Mouse (Mus musculus): ENCODE data around the gene Gm10762.
A peak's percentile ranks its signal among the peaks of the same experiment; 100 is the strongest.

Gene Gm10762

GRCm38 (mm10) chr2:128967661-128968441, at the start of gene Gm10762:
TSS of gene Gm10762 (minus strand) at chr2:128967725.
- DNase-seq (ENCODE audit: low read depth, low spot score) = peak; percentile 71

DNA sequence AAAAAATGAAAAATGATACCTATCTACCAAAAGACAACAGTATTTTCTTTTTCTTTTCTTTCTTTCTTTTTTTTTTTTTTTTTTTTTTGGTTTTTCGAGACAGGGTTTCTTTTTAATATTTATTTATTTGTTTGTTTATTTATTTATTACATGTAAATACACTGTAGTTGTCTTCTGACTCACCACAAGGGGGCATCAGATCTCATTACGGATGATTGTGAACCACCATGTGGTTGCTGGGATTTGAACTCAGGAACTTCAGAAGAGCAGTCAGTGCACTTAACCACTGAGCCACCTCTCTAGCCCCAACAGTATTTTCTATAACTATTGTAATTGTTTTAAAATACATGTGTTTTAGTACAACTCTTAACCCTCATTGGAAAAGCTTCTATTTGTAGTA, 41.3 kb upstream of the Gm10762 start:
- DNase-seq (ENCODE audit: low read depth, low spot score) = peak; percentile 52

DNA sequence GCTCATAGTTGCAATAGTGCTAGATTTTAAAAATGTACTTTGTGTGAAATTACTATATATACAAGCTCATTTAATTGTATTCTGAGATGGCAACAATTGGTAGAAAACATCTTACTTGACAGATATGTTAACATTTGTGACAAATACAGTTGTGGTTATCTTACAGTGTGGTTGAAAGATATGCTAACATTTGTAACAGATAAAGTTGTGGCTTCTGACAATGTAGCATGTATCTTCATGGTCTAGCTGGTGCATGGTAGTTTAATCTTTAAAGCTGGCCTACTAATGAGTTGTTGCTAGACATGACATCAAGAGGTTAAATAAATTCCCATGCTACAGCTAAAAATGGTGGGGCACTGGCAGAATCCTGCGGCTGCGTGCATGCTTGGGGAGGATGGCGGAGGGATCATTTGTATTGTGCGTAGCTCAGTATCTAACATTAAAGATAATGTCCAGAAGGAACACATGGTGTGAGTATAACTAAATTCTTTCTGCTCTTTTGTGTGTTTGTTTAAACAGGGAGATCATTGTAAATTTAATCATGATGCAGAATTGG, 38.7 kb upstream of the Gm10762 start:
- no peak for DNase-seq (ENCODE audit: low read depth, low spot score)

GRCm38 (mm10) chr2:129004872-129005271, 37.3 kb upstream of the Gm10762 start:
- no peak for DNase-seq (ENCODE audit: low read depth, low spot score)

DNA sequence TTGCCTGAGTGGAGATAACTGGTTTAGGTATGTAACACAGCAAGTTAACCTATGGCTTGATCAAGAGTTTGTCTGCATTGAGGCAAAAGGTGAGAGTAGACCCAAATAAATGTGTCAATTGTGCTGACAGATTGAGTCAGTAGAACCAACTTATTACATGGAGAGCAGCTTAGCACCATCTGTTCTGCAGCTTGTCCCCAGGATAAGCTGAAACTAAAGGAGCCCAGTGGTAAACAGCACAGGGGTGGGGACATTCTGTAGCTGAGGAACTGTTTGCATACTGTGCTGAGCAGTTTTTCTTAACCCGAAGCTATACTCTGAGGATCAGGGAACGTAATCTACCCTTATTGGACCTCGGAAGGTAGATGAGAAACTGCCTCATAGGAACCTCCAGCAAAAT, 17.2 kb upstream of the Gm10762 start:
- no peak for DNase-seq (ENCODE audit: low read depth, low spot score)

- DNase-seq (ENCODE audit: low read depth, low spot score) = no peak
Measured at GRCm38 (mm10) chr2:128975572-128975971, 8.0 kb upstream of the Gm10762 start.

- no peak for DNase-seq (ENCODE audit: low read depth, low spot score)
Measured at GRCm38 (mm10) chr2:128972301-128972700, 4.8 kb upstream of the Gm10762 start.

- DNase-seq (ENCODE audit: low read depth, low spot score) = no peak
Measured at GRCm38 (mm10) chr2:128968475-128969083, 1.1 kb upstream of the Gm10762 start.

- peak; percentile 98 for DNase-seq (ENCODE audit: low read depth, low spot score)
Measured at GRCm38 (mm10) chr2:128966641-128967580, 614 bp downstream of the Gm10762 start, which contains the start of gene Zc3h6. TSS of gene Zc3h6 (plus strand) at chr2:128967402.

GRCm38 (mm10) chr2:128966236-128966635, 1.3 kb downstream of the Gm10762 start:
- no peak for DNase-seq (ENCODE audit: low read depth, low spot score)

DNA sequence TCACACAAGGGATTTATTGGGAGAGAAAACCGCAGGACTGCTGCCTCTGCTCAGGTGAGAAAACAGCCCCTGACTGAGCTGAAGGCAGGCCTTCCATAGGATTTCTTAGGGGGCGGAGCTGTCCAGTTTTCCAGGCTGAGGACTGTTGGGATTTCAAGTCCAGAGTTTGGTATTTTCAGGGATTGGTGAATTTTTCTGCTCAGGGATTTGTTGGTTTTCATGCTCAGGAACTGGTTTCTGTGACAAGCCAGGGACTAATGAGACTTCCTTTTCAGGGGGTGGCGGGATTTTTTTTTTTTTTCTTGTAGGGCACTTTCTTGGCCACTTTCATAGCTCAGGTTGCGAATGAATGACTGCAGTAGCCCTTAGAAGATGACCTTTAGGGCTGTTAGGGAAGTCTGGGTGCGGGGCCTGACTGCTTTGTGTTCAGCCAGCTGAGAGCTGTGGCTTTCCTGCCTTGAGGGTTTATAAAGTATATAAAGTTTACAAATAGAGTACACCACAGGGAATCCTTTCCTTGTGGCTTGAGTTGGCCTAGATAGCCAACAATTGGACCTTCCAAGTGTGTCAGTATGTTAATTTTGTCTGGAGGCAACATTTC, 1.9 kb downstream of the Gm10762 start:
- DNase-seq (ENCODE audit: low read depth, low spot score) = no peak

- no peak for DNase-seq (ENCODE audit: low read depth, low spot score)
Measured at GRCm38 (mm10) chr2:128954186-128954585, 13.3 kb downstream of the Gm10762 start.

DNA sequence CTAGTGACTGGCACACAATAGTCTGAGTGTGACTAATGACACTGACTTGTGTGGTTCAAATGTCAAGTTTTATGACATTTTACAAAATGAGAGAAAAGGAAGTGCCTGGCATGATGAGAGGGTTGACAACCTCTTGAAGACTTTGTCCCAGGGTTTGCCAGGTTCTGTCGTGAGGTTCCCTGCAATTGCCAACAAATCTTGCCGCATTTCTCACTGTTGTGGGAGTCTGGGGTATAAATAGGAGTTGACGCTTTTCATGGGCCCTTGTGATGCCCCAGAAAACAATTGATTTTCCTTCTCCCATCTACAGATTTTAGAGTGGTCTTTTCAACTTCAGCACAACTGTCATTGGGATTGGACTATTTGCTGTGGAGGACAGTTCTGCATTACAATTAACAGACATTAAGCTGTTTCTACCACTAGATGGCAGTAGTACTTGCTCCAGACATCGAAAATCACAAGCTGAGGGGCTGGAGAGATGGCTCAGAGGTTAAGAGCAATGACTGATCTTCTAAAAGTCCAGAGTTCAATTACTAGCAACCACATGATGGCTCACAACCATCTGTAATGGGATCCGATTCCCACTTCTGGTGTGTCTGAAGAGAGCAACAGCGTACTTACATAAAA, 19.4 kb downstream of the Gm10762 start:
- DNase-seq (ENCODE audit: low read depth, low spot score) = peak; percentile 80

DNA sequence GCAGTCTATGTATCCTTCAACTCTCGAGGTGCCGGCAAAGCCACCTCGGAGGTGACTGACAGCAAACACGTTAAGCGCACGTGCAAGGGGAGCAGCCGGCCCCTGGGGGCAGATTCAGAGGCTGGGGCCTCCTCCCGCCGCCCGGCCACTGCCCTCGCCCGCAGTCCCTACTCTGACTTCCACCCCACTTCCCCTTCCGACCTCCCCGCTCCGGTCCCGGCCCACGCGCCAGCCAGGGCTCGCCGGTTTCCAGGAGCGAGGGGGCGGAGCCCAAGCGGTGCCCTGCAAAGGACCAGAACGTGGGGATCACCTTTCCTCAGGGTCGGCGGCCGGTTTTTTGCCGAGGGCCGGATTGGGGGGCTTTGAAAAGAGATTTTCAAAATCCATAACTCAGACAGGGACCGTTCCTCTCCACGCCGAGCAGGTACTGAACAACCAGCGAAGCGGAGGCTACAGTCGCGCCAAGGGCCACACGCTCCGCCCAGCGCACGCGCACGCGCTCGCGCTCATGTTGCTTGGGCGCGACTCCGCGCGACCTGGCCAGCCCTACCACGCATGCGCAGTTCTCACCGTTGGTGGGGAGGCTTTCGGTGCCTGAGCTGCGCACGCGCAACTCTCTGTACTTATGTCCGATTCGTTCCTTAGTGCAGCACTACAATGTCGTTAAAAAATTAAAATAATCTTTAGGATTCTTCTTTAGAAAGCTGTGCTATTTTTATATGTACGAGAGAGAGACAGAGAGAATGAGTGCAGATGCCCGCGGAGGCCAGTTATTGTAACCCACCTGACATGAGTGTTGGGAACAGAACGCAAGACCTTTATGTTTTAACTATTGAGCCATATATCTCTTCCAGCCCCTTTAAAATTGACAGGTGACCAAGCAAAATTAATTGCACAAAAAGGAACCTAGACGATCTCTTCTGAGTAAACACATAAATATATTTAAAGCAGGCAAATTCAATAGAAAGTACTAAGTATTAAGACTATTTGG, 23.7 kb downstream of the Gm10762 start, which contains the start of gene Zc3h8:
Gene Zc3h8, minus strand, starts transcription at position 540 of the 991 bp plus-strand sequence.
- peak; percentile 99 for DNase-seq (ENCODE audit: low read depth, low spot score)

DNA sequence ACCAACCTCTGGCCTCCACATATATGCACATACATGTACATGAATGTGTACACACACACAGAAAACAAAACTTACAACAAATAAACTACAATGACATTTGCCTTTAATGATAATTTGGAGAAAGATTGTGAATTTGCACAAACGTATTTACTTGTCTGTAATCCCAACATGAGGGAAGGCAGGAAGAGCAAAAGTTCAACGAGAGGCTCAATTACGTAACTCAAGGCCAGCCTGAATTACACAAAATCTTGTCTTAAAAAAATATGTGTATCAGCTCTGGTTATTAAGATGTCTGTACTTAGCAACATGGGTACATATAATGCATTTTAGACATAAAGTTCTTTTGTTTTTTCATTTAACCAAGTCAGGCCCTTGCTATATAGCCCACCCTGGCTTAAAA, 31.3 kb downstream of the Gm10762 start:
- no peak for DNase-seq (ENCODE audit: low read depth, low spot score)

- DNase-seq (ENCODE audit: low read depth, low spot score) = no peak
Measured at GRCm38 (mm10) chr2:128930704-128931103, 36.8 kb downstream of the Gm10762 start.

DNA sequence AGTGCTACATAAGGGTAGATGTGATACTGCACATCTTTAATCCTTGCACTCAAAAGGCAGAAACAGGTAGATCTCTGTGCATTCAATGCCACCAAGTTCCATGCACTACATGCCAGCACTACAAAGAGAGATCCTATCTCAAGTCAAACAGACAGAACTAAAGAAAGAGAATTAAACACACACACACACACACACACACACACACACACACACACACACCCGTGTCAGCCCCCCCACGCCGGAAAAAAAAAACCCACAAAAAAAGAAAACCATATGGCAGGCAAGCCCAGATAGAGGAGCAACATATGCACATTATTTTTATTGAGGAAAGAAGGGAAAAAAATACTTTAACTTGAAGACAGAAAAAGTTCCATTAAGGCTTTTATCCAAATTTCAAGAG, 39.1 kb downstream of the Gm10762 start:
- no peak for DNase-seq (ENCODE audit: low read depth, low spot score)

- DNase-seq (ENCODE audit: low read depth, low spot score) = no peak
Measured at GRCm38 (mm10) chr2:128924799-128925198, 42.7 kb downstream of the Gm10762 start.

Measured in CD4-positive, CD25-positive, alpha-beta regulatory T cell, adult 2 months (primary cell).